9 mouse cellular contexts compared by ENCODE assay signal in genomic region chr15:86140323-86140722, GRCm38 (mm10). TPM values are rescaled to one million over a fixed set of nuclear protein-coding genes. Genes with fewer than 3 reads are reported as not detected.
DNase-seq lines count a peak whose midpoint lies in the region; ATAC-seq and TF ChIP-seq lines count a peak whose summit lies in the region.
"Had no signal": no experiment of that assay in that cellular context is flagged by ENCODE, and none has a peak within 500 bp of the region (broad histone marks: within the 10 kb centered on the region; RNA-seq: fewer than 3 reads in every experiment).

No protein-coding gene starts in this region.

- ATAC-seq in midbrain, embryonic 13.5 days: peak; percentile 28; the same call in 1 of the 2 replicates

- TF ChIP-seq CTCF in left cerebral cortex, adult 2 months (IDR thresholded peaks at IDR 0.05): peak; percentile 96; the same call in 1 of the 2 replicates

- peak; percentile 47 to 63 for DNase-seq in left cerebral cortex, adult 2 months (ENCODE audit: extremely low spot score in 1 of 2, low spot score in 2 of 2)
- no peak for DNase-seq in left cerebral cortex, adult 8-10 months (ENCODE audit: low spot score in 2 of 2)
- DNase-seq in MEL-GATA-1-ER (ENCODE audit: extremely low read depth, low read depth): peak; percentile 16
- peak; percentile 74 to 84 for DNase-seq in cerebellum, postnatal 25 days
- DNase-seq in gastrocnemius, postnatal 10 days: peak; percentile 70
- peak; percentile 70 to 73 for DNase-seq in layer of hippocampus, postnatal 10 days (ENCODE audit: low spot score in 2 of 2)
- peak; percentile 29 for DNase-seq in telencephalon, adult 2 months (ENCODE audit: low read depth, low spot score)

- H3K9ac ChIP-seq in midbrain, embryonic 13.5 days (replicated peaks): no peak overlapping the region

- no peak overlapping the region for H3K4me3 ChIP-seq in left cerebral cortex, adult 2 months
- no peak overlapping the region for H3K4me3 ChIP-seq in midbrain, embryonic 13.5 days (replicated peaks)
- H3K4me3 ChIP-seq: megakaryocyte, embryonic 14.5 days had no signal

- H3K27me3 ChIP-seq in midbrain, embryonic 13.5 days: no peaks in the 10 kb centered on the region
- H3K27me3 ChIP-seq: megakaryocyte, embryonic 14.5 days had no signal

- H3K36me3 ChIP-seq in midbrain, embryonic 13.5 days: peaks cover 52% of the 10 kb centered on the region

- H3K4me1 ChIP-seq in midbrain, embryonic 13.5 days (replicated peaks): peaks cover 3% of the 10 kb centered on the region; the same call in 1 of the 2 replicates

- no peak overlapping the region for H3K4me2 ChIP-seq in midbrain, embryonic 13.5 days (replicated peaks)

- 30% methylated on average over 10 of the region's 10 CpGs for WGBS in midbrain, embryonic 13.5 days

- H3K27ac ChIP-seq in left cerebral cortex, adult 2 months: no peak overlapping the region
- H3K27ac ChIP-seq in midbrain, embryonic 13.5 days: no peak overlapping the region

- intact Hi-C loops in left cerebral cortex, adult 2 months (cut with DNase I): loop anchor here (5.0 kb wide), 1 partner anchor 87 kb away; no protein-coding TSS in a partner anchor

- no peaks in the 10 kb centered on the region for H3K9me3 ChIP-seq in midbrain, embryonic 13.5 days
- H3K9me3 ChIP-seq: megakaryocyte, embryonic 14.5 days had no signal

RNA-seq across cellular contexts. Expression of gene Cerk, which starts 45.6 kb away (rescaled TPM):
- total RNA-seq in left cerebral cortex, adult 2 months (2021): 10 to 100 TPM; 57.9 to 59.0 TPM
- 10 to 100 TPM; 56.7 to 58.0 (median 57.1) TPM for total RNA-seq in left cerebral cortex, adult 8-10 months (2022)
- 1 to 10 TPM; 8.0 to 9.5 TPM for total RNA-seq in gastrocnemius, postnatal 10 days (2021)
- total RNA-seq in layer of hippocampus, postnatal 10 days (2021): 10 to 100 TPM; 38.8 to 41.0 TPM
- 20.6 and 22.3 TPM in 2 replicates for polyA plus RNA-seq in midbrain, embryonic 13.5 days (2015; fragmentation: Nextera tagmentation; extraction: Ambion mirVana)

Comparison
In these comparisons a context has a peak if more than half of its experiments do, and no peak if none do; other contexts are left out.
1. DNase-seq: peak in left cerebral cortex, adult 2 months (2 of 2), MEL-GATA-1-ER (single experiment), cerebellum, postnatal 25 days (2 of 2), gastrocnemius, postnatal 10 days (single experiment), layer of hippocampus, postnatal 10 days (2 of 2) and telencephalon, adult 2 months (single experiment); none in left cerebral cortex, adult 8-10 months (0 of 2).